Mouse (Mus musculus): ENCODE measurements around the gene Smtnl1. TPM values are rescaled to one million over a fixed set of nuclear protein-coding genes. Genes with fewer than 3 reads are reported as not detected.
"Not testable (repeated sequence)": the region's sequence is repeated elsewhere in the genome, so short reads cannot be mapped to it uniquely, and the experiment has no call there.

The Smtnl1 gene
- polyA plus RNA-seq, 1 experiment from 2014 or later = not detected

- H3K27me3 ChIP-seq = no peaks in the 10 kb centered on the region
Measured at GRCm38 (mm10) chr2:84803963-84804362, 18.5 kb downstream of the Smtnl1 start.

DNA sequence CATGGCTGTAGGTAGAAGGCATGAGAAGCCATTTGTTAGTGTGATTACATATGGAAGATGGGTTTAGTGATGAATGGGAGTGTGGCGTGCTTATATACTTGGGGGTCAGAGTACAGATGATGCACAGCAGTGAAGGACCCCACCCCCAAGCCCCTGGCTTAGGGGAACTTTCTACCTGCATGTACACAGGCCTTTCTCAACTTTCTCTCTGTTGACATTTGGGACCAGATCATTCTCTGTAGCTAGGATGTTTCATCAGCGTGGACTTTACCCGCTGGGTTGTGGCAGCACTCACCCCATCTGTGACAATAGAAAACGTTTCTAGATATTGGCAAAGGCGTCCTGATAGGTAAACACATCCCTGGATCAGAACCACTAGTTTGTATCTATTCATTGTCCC is 21.2 kb downstream of the Smtnl1 start:
- H3K4me1 ChIP-seq (replicated peaks); H3K4me2 ChIP-seq: not testable (repeated sequence)
- 82% methylated on average over 5 of the region's 5 CpGs for WGBS

More at GRCm38 (mm10) chr2:84803963-84804362, 18.5 kb downstream of the Smtnl1 start:
- H3K27ac ChIP-seq (replicated peaks) = no peak overlapping the region
- peaks cover 4% of the 10 kb centered on the region; the same call in 1 of the 2 replicates for H3K4me1 ChIP-seq (replicated peaks)
- ATAC-seq (ENCODE audit: low read depth) = no peak
- no peak overlapping the region for H3K4me3 ChIP-seq
- H3K9me3 ChIP-seq = no peaks in the 10 kb centered on the region
- H3K36me3 ChIP-seq = no peaks in the 10 kb centered on the region
- H3K4me2 ChIP-seq = no peak overlapping the region
- 92% methylated on average over 7 of the region's 7 CpGs for WGBS
- no peak overlapping the region for H3K9ac ChIP-seq

GRCm38 (mm10) chr2:84800304-84800703 is 22.1 kb downstream of the Smtnl1 start:
- Histone ChIP-seq H3K27me3 (no peaks in the 10 kb centered on the region), H3K9ac (no peak overlapping the region), H3K36me3 (no peaks in the 10 kb centered on the region), H3K27ac (replicated peaks) (no peak overlapping the region), H3K9me3 (no peaks in the 10 kb centered on the region), H3K4me1 (replicated peaks) (peaks cover 7% of the 10 kb centered on the region), H3K4me2 (no peak overlapping the region), H3K4me3 (no peak overlapping the region)
- ATAC-seq (ENCODE audit: low read depth) = no peak
- 80% methylated on average over 4 of the region's 4 CpGs for WGBS

More for the DNA sequence above, 21.2 kb downstream of the Smtnl1 start:
- H3K9me3 ChIP-seq; ATAC-seq (ENCODE audit: low read depth); H3K36me3 ChIP-seq; H3K9ac ChIP-seq; H3K27ac ChIP-seq (replicated peaks); H3K4me3 ChIP-seq; H3K27me3 ChIP-seq: not testable (repeated sequence)

GRCm38 (mm10) chr2:84799041-84799561 is 23.4 kb downstream of the Smtnl1 start:
- peaks cover 7% of the 10 kb centered on the region for H3K4me1 ChIP-seq (replicated peaks)
- peak; percentile 62 for ATAC-seq (ENCODE audit: low read depth)
- H3K9me3 ChIP-seq = no peaks in the 10 kb centered on the region
- H3K9ac ChIP-seq = peak overlapping the region; percentile 76
- 0 out of 2 replicates have a peak overlapping the region, but pooled peaks have one; percentile 46 for H3K27ac ChIP-seq (replicated peaks)
- peak overlapping the region; percentile 97 for H3K4me2 ChIP-seq
- under 1% methylated on average over 16 of the region's 16 CpGs for WGBS
- H3K36me3 ChIP-seq = no peaks in the 10 kb centered on the region
- H3K4me3 ChIP-seq = peak overlapping the region; percentile 58
- H3K27me3 ChIP-seq = no peaks in the 10 kb centered on the region

DNA sequence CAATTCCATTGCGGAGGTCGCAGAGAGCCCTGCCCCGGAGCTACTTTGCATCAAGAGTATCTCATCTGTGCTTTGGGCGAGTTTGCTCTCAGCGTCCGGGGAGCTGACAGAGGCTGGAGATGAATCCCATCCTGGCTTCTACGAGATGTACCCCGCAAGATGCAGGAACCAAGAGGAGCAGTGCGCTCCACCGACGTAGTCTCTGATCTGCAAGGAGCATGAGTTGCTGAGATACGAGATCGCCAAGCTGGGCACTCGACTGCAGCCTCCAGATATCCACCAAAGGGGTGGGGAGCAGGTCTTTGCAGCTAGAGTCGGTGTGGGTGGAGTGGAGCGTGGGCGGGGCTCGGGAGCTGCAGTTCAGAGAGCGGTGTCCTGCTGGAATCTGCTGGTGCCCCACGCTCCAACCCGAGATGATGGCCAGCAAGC is 23.9 kb downstream of the Smtnl1 start, which contains the start of gene Ube2l6:
TSS of gene Ube2l6 (plus strand) at position 336 of the 429 bp plus-strand sequence.
- H3K4me1 ChIP-seq (replicated peaks) = peaks cover 7% of the 10 kb centered on the region
- ATAC-seq (ENCODE audit: low read depth) = peak; percentile 83
- H3K9me3 ChIP-seq = no peaks in the 10 kb centered on the region
- no peaks in the 10 kb centered on the region for H3K36me3 ChIP-seq
- under 1% methylated on average over 21 of the region's 21 CpGs for WGBS
- no peaks in the 10 kb centered on the region for H3K27me3 ChIP-seq
- 0 out of 2 replicates have a peak within 1 kb of the TSS, but pooled peaks have one; percentile 46 for H3K27ac ChIP-seq (replicated peaks)
- peak within 1 kb of the TSS; percentile 58 for H3K4me3 ChIP-seq
- H3K4me2 ChIP-seq = peak within 1 kb of the TSS; percentile 97
- peak within 1 kb of the TSS; percentile 76 for H3K9ac ChIP-seq

DNA sequence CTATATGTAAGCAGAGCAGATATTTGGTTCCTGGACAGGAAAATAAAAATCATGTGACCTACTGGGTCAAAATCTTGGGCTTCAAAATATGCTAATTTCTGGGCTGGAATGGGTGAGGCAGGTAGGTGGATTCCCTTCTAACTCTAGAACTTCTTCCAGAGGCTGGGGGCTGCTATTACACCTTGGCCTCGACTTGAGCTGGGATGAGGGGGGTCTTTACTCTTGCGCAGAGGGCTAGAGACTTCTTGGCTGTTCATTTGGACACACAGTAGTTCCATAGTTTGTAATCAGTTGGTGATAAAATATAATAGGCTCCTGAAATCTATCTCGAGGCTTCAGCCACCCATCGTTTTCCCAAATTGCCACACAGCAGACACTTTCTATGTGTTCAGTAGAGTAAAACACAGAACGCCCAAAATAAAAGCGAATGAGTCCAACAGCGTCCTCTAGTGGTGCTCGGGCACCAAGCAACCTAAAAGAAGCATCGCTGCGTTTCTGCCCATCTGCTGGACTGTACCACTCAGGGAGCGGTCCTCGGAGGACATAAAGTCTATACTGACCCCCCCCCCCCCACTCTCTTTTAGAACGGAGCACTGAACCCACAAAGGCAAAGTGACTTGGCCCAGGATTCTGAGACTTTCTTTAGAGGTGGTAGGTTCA is 24.5 kb downstream of the Smtnl1 start:
- H3K9ac ChIP-seq = peak overlapping the region; percentile 76
- peak overlapping the region; percentile 97 for H3K4me2 ChIP-seq
- H3K27ac ChIP-seq (replicated peaks) = 0 out of 2 replicates have a peak overlapping the region, but pooled peaks have one; percentile 46
- peaks cover 7% of the 10 kb centered on the region for H3K4me1 ChIP-seq (replicated peaks)
- peak; percentile 66 for ATAC-seq (ENCODE audit: low read depth)
- H3K36me3 ChIP-seq = no peaks in the 10 kb centered on the region
- no peaks in the 10 kb centered on the region for H3K9me3 ChIP-seq
- WGBS = 9% methylated on average over 13 of the region's 13 CpGs
- H3K4me3 ChIP-seq = peak overlapping the region; percentile 58
- no peaks in the 10 kb centered on the region for H3K27me3 ChIP-seq

DNA sequence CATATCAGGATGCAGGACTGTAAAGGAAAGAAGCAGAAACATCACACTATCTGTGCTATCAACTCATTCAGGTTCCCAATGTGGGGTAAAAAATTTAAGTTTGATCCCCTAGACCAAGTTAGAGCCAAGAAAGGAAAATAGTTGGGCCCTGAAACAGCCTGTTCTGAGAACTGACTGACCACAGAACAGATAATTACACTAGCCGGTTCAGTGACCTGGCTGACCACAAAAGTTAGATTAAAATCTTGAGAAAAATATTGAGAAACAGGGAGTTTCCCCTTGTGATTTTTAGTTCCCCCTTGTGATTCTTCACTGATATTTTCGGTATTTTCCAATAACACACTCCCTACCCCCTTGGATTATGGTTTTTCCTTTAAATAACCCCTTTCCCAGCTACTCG is 28.6 kb downstream of the Smtnl1 start:
- Histone ChIP-seq H3K27me3 (no peaks in the 10 kb centered on the region), H3K36me3 (no peaks in the 10 kb centered on the region), H3K4me3 (no peak overlapping the region), H3K4me1 (replicated peaks) (peaks cover 3% of the 10 kb centered on the region), H3K9me3 (no peaks in the 10 kb centered on the region), H3K4me2 (no peak overlapping the region), H3K9ac (no peak overlapping the region), H3K27ac (replicated peaks) (no peak overlapping the region)
- ATAC-seq (ENCODE audit: low read depth) = no peak
- 79% methylated on average over 3 of the region's 3 CpGs for WGBS

DNA sequence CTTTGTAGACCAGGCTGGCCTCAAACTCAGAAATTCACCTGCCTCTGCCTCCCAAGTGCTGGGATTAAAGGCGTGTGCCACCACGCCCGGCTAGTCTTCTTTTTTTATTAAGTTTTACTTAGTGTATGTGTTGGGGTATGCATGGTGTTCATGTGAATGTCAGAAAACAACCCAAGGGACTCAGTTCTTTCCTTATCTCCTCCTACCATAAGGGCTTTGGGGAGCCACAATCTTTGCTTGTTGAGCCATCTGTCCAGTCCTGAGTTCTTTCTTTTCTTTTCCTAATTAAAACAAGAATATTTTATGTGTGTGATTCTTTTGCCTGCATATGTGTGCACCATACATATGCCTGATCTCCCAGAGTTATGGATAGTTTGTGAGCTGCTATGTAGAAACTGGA is 29.3 kb downstream of the Smtnl1 start:
- 85% methylated on average over 3 of the region's 3 CpGs for WGBS
- no peak overlapping the region for H3K27ac ChIP-seq (replicated peaks)
- H3K9me3 ChIP-seq = no peaks in the 10 kb centered on the region
- ATAC-seq (ENCODE audit: low read depth) = no peak
- H3K9ac ChIP-seq = no peak overlapping the region
- no peaks in the 10 kb centered on the region for H3K36me3 ChIP-seq
- peaks cover 3% of the 10 kb centered on the region for H3K4me1 ChIP-seq (replicated peaks)
- no peak overlapping the region for H3K4me2 ChIP-seq
- H3K4me3 ChIP-seq = no peak overlapping the region
- no peaks in the 10 kb centered on the region for H3K27me3 ChIP-seq

DNA sequence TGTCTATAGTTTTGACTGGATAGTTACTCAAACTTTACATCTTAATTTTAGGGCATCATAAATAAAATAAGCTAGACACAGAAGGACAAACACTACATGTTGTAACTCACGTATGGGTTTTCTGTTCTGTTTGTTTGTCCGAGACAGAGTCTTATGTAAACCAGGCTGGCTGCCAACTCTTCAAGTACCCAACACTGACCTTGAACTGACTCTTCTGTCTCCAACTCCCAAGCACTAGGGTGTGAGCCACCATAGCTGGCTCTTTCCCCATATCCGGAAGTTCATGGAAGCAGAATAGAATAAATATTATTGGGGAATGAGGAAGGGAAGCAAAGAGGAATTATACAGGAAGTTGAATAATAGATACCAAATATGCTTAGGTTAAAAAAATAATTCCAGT is 29.9 kb downstream of the Smtnl1 start:
- ATAC-seq (ENCODE audit: low read depth) = no peak
- H3K4me3 ChIP-seq = no peak overlapping the region
- H3K27ac ChIP-seq (replicated peaks) = no peak overlapping the region
- no peaks in the 10 kb centered on the region for H3K9me3 ChIP-seq
- whole genome bisulfite sequencing = 89% methylated on average over 3 of the region's 3 CpGs
- no peak overlapping the region for H3K9ac ChIP-seq
- H3K4me1 ChIP-seq (replicated peaks) = no peaks in the 10 kb centered on the region
- H3K27me3 ChIP-seq = no peaks in the 10 kb centered on the region
- no peak overlapping the region for H3K4me2 ChIP-seq
- no peaks in the 10 kb centered on the region for H3K36me3 ChIP-seq

DNA sequence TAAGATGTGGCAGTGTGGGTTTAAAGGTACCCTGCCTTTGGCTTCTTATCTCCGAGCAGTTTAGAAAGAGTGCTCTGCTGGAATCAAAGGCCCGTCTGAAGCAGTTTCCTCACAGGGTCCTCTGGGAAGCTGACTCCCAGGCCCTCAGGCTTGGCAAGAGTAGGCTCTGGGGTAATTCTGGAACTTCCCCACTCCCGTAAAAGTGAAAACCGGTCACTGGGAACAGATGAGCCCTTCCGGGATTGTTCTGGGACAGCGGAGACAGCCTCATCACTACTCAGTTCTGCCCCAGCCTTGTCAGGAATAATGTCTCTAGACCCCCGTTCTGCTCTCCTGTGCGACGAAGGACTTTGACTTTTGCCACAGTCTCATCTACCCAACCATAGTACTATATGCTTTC is 32.0 kb downstream of the Smtnl1 start:
- Histone ChIP-seq H3K4me1 (replicated peaks) (no peaks in the 10 kb centered on the region), H3K27ac (replicated peaks) (no peak overlapping the region), H3K27me3 (no peaks in the 10 kb centered on the region), H3K4me2 (no peak overlapping the region), H3K9ac (no peak overlapping the region), H3K9me3 (no peaks in the 10 kb centered on the region), H3K36me3 (no peaks in the 10 kb centered on the region), H3K4me3 (no peak overlapping the region)
- 56% methylated on average over 9 of the region's 9 CpGs for WGBS
- no peak for ATAC-seq (ENCODE audit: low read depth)

GRCm38 (mm10) chr2:84788316-84788715 is 34.1 kb downstream of the Smtnl1 start:
- H3K4me3 ChIP-seq = no peak overlapping the region
- H3K36me3 ChIP-seq = no peaks in the 10 kb centered on the region
- H3K4me2 ChIP-seq = no peak overlapping the region
- no peaks in the 10 kb centered on the region for H3K9me3 ChIP-seq
- 81% methylated on average over 3 of the region's 3 CpGs for WGBS
- no peak overlapping the region for H3K27ac ChIP-seq (replicated peaks)
- H3K4me1 ChIP-seq (replicated peaks) = no peaks in the 10 kb centered on the region
- no peak for ATAC-seq (ENCODE audit: low read depth)
- H3K27me3 ChIP-seq = no peaks in the 10 kb centered on the region
- no peak overlapping the region for H3K9ac ChIP-seq

- no peak for ATAC-seq (ENCODE audit: low read depth)
- no peak overlapping the region for H3K4me2 ChIP-seq
- no peaks in the 10 kb centered on the region for H3K36me3 ChIP-seq
- H3K4me1 ChIP-seq (replicated peaks) = no peaks in the 10 kb centered on the region
- no peak overlapping the region for H3K4me3 ChIP-seq
- WGBS = 81% methylated on average over 3 of the region's 3 CpGs
- no peak overlapping the region for H3K27ac ChIP-seq (replicated peaks)
- H3K9me3 ChIP-seq = no peaks in the 10 kb centered on the region
- no peaks in the 10 kb centered on the region for H3K27me3 ChIP-seq
- H3K9ac ChIP-seq = no peak overlapping the region
Measured at GRCm38 (mm10) chr2:84783840-84784566, 38.4 kb downstream of the Smtnl1 start.
